Mouse (Mus musculus) c-Kit-negative CD71-positive TER-119-positive erythroid progenitor cells, embryonic 14.5 days (primary cell): ENCODE measurements around the gene Creb5.

Source experiments
- DNase-seq: peaks from one replicate; pipeline ENCODE4 v3.0.0-alpha.2; 2013; ENCODE audit warnings: low read depth, low spot score

The Creb5 gene

GRCm38 (mm10) chr6:53695216-53695615, 408.1 kb downstream of the Creb5 start:
- no peak for DNase-seq

GRCm38 (mm10) chr6:53696471-53696870, 409.4 kb downstream of the Creb5 start:
- DNase-seq, result no peak

DNA sequence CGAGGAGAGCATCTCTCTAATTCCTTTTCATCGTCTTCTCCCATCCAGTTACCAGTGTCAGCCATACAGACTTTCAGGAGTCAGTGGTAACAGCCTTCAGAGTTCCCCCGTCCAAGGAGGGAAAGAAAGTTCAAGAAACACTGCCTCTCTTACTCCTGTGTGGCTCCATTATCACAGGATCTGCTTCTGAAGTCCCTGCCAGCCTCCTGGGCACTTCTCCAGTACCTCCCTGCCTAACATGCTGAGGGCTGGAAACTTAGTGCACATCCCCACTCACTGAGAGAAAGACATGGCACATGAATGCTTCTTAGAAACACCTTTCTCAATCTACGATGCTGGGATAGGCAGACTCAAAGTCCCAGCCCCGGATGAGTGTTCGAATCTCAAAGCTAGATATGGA, 409.9 kb downstream of the Creb5 start:
- no peak for DNase-seq

GRCm38 (mm10) chr6:53698128-53698749, 411.2 kb downstream of the Creb5 start:
- DNase-seq, result no peak

- no peak for DNase-seq
Observed at GRCm38 (mm10) chr6:53704440-53704839, 417.4 kb downstream of the Creb5 start.

DNA sequence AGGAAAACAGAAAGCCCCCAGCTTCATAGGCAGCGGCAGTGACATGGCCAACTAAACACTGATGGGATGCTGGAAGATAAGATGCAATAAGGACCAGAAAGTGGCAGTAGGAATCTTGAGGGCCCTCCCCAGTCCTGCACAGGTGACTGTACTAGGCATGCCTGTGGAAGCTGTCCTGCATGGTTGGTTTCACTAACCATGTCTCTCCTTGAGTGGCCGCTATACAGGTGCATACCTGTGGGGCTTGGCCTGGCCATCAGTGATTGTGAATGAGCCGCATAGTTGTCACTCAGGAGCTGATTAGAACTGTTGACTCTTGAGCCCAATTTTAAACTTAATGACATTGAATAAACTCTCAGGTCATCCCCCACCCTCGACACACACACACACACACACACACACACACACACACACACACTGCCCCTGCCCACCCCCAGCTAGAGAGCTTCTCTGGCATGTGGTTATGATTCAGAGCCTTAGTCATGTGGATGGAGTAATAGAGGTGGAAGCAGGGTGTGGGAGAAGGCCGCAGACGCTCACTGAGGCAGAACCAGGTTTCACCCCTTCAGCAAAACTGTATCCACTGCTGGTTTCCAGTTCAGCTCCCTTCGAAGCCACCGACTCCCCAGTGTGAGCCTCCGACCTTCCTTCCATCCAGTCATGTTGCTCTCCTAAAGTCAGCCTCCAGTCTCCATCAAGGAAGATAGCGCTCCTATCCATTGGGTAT, 419.7 kb downstream of the Creb5 start:
- no peak for DNase-seq

DNA sequence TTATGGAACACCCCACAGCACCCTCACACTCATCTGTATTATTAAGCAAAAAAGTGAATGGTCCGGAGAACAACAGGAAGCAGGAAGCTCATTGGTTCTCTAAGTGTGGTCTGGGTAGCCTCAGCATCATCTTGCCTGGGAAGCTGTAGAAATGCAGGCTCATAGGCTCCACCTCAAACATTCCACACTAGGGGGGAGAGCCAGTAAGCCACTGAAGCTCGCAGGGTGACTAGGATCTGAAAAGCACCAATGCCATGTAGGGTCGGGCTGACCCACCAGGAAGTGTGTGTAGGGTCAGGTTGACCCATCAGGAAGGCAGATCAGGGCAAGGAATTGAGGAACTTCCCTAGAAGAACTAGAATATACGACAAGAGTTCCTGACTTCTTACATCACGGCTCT, 420.7 kb downstream of the Creb5 start:
- DNase-seq, result no peak

DNA sequence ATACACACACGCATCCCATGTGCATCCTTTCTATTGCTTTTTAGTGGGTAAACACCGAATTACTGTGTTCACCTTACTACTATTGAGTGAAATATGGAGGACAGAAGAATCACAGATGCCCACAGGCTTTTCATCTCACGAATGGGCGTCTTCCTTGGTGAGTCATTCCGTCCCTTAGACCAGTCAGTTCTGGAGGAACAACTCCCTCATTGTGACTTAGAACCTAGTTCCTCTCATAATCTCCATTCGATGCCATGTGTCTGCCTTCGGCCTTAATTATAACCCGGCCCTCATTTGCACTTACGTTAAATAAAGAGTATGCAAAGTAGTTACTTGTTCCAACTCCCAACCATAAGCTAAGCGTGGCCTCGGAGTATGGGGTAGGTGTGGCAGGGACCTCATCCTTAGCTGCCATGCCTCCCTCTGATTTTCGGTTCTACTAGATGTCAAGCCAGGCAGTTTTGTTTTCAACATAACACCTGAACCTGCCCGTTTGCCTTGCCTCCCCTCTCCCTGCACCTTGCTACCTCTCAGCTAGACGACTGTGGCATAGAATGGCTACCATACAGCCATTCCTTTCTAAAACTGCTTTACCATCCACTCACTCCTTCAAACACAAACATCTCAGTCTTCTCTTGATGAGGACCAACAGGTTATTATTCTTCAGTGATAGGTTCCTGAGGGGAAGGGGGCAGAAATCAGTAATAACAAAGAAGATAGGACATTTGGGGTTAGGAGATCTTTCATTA, 422.8 kb downstream of the Creb5 start:
- DNase-seq, result no peak

DNA sequence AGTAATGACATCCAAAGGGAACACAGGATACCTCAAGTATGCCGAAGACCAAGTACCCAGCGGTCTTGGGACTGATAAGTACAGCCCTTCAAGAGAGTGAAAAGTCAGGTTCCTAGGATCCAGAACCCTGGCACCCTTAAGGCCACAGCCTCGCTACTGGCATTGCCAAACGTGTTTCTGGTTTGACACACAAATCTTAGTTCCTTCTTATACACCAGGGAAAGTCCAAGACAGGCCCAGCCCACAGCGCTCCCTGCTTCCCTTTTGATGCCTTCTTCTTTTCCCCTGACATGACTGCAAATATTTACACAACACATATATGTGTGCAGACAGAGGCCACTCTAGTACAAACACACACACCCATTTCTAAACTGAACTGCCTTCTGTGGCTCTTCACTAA, 423.5 kb downstream of the Creb5 start:
- no peak for DNase-seq

DNA sequence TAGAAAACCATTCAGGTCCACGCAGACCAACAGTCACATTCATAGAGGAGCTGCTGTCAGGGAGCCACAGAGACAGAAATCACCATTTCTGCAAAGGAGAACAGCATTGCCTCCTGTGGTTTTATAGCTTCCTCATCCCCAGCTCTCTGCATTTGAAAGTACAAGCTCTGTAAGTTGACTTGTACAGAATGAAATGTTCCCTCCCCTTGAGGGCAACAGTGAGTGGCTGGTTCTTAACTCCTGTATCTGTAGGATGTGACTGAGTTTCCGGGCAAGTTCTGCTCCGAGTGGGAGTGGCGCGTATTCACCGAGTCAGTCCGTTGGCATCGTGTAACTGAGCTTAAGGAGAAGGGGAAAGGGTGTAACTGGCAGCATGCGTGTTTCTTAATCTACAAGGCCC, 426.1 kb downstream of the Creb5 start:
- no peak for DNase-seq

DNA sequence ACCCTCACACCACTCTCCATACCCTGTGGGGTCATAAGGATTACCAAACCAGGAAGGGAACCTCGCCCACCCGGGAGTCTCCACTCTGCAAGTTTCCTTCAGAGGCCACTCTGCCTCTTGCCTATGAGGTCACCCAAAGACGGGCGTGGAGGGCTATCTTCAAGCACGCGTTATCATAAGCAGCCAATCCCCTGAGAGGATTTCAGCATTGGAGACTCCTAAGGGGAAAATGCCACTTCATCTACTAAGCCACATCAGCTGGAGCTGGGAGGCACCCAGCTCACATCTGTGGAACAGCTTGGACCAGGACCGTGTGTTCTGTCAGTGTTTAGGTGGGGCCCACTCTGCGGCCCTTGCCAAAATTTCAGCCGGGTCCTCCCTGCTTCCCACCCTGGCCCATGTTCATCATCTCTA, 427.8 kb downstream of the Creb5 start:
- DNase-seq, result no peak

DNA sequence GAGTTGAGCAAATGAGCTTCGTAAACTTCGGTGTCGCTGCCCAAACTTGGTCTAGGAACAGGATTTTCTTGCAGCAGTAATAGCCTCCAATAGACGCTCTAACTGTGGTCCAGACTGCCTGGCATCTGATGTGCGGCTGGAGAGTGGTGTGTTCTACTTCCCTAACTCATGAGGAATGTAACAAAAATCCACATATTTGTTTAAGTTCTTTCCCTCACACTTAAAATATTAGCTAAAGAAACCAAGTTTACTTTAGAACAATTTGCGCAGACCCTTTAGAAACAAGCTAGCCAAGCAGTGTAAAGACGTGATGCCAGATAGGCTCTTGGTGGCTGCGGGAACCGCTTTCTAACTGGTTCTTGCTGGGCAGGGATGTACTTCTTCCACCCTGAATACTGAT, 428.9 kb downstream of the Creb5 start:
- DNase-seq, result no peak

- no peak for DNase-seq
Observed at GRCm38 (mm10) chr6:53720009-53720408, 432.9 kb downstream of the Creb5 start.

- DNase-seq, result peak; percentile 1
Observed at GRCm38 (mm10) chr6:53721595-53721994, 434.5 kb downstream of the Creb5 start.

DNA sequence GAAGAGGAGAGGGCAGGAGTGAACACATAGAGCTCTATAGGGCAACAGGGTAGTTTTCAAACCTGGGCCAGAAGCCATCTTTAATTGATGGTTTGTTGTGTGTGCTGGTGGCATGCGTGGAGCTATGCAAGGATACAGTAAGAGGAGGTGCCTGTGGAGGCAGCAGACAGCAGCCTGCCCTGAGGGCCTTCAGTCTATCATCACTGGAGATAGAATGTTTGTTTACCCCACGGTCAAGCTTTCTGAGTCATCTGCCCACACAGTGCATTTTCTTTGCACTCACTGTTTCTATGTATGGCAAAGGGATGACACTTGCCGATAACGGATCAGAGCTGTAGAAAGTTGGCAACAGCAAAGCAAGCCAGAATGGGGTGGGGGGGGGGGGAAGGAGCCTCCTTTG, 435.6 kb downstream of the Creb5 start:
- no peak for DNase-seq

DNA sequence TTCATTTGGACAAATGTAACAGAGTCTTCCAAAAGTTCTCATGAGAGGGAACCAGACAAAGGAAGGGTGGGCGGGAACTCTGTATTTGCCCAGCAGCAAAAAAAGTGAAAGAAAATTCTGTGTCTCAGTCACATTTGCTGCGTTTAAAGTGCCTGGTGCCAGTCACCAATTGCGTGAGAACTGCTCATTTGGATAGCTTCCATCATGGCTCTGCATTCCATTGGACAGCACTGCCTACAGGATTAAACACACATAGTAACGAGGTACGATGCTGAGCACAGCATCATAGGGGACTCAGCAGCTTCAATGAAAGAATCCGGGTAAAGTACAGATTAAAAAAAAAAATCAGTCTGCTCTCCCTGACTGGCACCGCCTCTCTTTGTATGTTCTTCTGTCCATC, 443.4 kb downstream of the Creb5 start:
- DNase-seq, result no peak

GRCm38 (mm10) chr6:53730996-53731485, 444.0 kb downstream of the Creb5 start:
- no peak for DNase-seq

GRCm38 (mm10) chr6:53733546-53733945, 446.5 kb downstream of the Creb5 start:
- no peak for DNase-seq

GRCm38 (mm10) chr6:53733999-53734398, 446.9 kb downstream of the Creb5 start:
- no peak for DNase-seq

DNA sequence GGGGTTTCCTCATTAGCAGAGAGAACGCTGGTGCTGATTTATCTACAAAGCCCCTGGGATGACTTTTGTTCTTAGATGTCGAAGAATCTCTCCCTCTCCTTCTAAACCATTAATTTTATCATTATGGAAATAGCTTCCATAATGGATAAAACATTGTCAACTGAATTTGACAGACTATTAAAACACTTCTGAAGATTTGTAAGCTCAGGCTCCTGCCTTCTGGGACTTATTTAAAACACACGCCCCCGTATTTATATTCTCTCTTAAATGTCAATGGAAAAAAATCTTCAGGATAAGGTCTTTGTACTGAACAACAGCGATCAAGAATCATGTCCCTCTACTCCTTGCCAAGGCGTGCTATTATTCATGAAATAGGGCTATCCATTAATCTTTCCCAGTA, 448.6 kb downstream of the Creb5 start:
- DNase-seq, result no peak

DNA sequence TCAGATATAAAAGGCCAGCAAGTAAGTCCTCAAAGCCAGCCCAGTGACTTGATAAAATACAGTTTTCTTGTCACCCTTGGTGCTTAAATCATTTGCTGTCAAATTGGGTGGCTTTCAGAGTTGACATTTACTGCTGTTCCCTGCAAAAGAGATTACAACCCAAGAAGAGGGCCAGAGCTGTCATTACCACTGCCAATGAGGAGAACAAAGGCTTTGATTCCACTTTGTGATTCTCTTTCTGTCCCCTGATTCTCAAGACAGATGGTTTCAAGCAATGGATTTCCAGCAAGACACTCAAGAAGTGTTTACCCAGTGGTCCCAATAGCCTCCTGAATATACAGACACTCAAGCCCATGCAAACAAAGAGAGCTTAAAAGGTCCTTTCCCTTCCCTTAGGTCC, 451.1 kb downstream of the Creb5 start:
- DNase-seq, result no peak

DNA sequence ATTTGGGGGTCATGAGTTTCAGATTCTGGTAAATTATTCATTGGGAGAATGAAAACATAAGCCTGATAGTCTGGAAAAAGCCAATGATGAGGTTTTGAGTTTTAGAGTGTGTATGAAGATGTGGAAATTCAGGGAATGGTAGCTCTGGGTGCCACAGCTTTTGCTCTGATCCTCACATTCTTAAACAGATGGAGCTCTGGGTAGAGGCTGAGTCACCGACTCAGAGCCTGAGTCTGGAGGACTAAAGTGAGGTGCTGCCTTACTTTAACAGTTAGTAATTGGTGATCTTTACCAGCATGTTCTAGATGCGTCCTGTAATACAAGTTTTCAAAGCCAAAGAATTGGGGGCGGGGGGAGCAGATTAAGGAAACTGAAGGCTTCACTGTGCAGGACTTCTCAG, 454.2 kb downstream of the Creb5 start:
- DNase-seq, result no peak
